Mouse (Mus musculus) stomach, postnatal 0 days (tissue): ENCODE measurements around the gene Cacng6.

Source experiments
- CTCF ChIP-seq: IDR thresholded peaks from 2 replicates; pipeline ENCODE4 v1.5.1; 2016; ENCODE audit warnings: antibody characterized with exemption, low read depth, mild to moderate bottlenecking, moderate library complexity
- EP300 ChIP-seq: optimal IDR thresholded peaks from 2 replicates; pipeline ENCODE3; 2016; ENCODE audit warnings: antibody characterized with exemption

DNA sequence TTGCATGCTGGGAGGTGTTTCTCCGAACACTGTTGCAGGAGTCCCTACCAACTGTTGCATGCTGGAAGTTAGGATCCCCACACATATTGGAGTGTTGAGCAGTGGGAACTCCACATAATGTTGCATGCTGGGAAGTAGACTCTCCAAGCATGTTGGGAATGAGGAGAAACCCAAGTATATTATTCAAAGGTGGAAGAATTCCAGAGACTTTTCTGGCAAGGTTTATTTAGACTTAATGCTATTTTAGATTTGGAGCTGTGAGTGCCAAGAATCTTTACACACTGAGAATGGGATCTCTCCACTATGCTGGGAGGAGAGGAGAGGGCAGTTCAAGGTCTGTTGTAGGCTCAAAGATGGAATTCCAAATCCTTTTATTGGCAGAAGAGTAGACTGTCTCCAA lies 8.1 kb downstream of the Cacng6 start:
- TF ChIP-seq CTCF, result no peak
- no peak for TF ChIP-seq EP300
